Mouse (Mus musculus) ES-CJ7 (cell line): ENCODE measurements around the gene Tmprss7.

Source experiments
- DNase-seq: peaks from one replicate; pipeline ENCODE4 v3.0.0; 2011; ENCODE audit warnings: low read depth, low spot score

Gene Tmprss7

GRCm38 (mm10) chr16:45685295-45685694 lies 8.2 kb downstream of the Tmprss7 start:
- no peak for DNase-seq

GRCm38 (mm10) chr16:45684815-45685214 lies 8.6 kb downstream of the Tmprss7 start:
- DNase-seq, result peak; percentile 21

DNA sequence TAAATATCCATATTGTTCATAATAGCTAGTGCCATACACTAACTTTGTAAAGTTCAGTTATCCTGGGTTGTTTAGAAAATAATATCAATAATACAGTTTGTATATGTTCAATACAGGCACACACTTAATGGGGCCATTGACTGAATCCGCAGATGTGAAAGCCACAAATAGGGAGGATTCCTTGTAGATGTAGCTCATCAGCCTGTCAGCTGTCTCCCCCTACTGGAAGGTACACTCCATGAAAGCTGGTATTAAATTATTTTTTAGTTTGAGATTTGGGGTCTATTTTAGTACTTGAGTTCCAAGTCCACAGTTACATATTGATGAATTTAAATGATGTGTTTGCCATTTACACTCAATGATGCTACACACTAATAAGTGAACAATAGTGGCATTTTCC lies 17.0 kb downstream of the Tmprss7 start:
- peak; percentile 31 for DNase-seq

DNA sequence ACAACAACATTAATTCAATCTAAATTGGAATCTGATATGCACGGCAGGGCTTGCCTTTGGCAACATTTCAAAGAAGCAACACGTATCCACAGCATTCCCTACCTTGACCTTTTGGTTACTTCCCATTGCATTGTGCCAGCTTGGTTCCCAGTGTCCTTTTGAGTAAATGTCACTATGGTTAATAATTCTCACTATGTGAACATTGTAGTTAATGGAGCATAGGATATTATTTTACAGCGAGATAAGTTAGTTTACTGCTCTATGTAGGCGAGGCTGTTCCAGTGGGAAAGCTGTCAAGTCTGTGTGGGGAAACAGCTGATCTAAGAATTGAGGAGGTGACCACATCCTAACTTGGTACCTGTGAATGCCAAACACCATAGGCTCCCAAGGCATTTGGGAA lies 23.5 kb downstream of the Tmprss7 start:
- DNase-seq, result no peak

DNA sequence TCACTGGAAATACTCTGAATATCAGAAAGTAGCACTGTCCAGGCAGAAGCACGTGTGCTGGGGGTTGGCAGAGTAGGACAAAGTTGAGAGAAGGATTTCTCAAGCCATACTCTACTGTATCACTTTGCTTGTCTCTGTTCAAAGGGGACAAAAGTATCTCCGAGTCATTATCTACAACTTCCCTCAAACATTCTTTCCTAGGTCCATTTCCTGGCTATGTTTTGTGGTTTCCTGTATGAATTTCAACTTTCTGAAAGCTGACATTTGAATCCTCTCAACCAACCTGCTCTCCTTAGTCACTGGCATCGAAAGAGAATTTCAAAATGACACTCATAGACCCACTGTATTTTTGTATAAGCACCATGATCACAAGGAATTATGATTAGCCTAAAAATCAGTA lies 25.3 kb downstream of the Tmprss7 start:
- DNase-seq, result no peak

- DNase-seq, result no peak
Observed at GRCm38 (mm10) chr16:45666136-45666535, 27.3 kb downstream of the Tmprss7 start.

GRCm38 (mm10) chr16:45662381-45662780 lies 31.1 kb downstream of the Tmprss7 start:
- DNase-seq, result no peak

DNA sequence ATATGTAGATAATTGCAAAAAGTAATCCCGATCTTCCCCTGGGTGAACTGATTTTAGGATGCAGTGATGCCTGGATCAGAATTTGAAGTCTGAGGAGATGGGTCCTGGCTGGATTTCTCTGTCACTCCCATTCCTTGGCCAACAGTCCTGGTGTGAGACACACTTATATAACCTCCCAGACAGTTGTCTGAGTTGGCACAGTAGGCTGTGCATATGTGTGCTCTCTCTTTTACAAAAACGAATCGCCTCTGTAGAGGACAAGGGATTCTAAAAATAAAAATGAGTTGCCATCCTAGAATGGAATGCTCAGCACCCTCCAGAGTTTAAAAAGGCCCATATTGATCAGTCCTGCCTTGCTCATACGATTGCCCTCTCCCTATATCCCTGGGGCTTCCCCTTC lies 33.9 kb downstream of the Tmprss7 start:
- no peak for DNase-seq

GRCm38 (mm10) chr16:45658248-45658647 lies 35.2 kb downstream of the Tmprss7 start:
- DNase-seq, result no peak

DNA sequence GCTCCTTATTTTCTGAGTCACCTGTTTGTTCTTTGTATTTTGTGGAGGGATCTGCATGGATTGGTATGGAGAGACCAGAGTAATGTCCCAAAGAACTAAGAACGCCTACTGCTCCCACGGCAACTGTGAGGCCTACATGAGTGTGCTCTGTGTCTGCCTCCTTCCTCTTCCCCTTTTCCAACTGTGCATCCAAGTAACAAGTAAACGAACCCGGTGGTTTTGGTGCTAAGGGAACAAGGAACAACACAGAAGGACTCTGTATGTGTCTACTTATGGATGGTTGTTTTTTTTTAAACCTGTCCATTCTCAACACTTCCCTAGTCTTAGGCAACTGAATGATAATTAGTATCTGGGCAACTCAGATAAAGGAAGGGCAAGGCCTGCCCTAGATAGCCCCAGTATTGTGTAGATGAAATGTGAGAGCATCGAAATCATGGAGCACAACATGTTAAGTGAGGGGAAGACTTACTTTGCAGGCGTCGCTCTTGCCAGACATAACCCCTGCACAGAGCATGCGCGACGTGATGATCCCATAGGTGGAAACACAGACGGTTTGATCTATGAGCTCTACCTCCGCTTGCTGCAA lies 35.8 kb downstream of the Tmprss7 start:
- DNase-seq, result no peak

DNA sequence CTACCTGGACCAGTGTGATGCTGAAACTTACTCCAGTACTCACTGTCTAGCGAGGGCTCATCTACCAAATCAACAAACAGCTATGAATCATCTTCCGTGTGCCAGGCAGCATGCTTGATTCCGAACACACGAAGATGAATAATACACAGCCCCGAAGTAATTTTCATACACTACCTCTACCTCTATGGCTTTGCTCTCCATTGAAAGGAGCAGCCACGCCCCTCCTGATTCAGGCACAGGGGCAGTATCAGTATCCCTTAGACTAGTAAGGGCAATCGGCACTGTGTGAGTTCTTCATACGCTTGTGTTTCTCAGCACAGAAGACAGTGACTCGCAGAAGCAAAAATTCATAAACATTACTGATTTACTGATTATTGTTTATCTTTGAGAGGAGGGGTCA lies 39.0 kb downstream of the Tmprss7 start:
- no peak for DNase-seq

GRCm38 (mm10) chr16:45653934-45654332 lies 39.5 kb downstream of the Tmprss7 start, which contains the start of gene BC016579:
TSS of gene BC016579 (minus strand) at chr16:45654068.
- peak; percentile 28 for DNase-seq

DNA sequence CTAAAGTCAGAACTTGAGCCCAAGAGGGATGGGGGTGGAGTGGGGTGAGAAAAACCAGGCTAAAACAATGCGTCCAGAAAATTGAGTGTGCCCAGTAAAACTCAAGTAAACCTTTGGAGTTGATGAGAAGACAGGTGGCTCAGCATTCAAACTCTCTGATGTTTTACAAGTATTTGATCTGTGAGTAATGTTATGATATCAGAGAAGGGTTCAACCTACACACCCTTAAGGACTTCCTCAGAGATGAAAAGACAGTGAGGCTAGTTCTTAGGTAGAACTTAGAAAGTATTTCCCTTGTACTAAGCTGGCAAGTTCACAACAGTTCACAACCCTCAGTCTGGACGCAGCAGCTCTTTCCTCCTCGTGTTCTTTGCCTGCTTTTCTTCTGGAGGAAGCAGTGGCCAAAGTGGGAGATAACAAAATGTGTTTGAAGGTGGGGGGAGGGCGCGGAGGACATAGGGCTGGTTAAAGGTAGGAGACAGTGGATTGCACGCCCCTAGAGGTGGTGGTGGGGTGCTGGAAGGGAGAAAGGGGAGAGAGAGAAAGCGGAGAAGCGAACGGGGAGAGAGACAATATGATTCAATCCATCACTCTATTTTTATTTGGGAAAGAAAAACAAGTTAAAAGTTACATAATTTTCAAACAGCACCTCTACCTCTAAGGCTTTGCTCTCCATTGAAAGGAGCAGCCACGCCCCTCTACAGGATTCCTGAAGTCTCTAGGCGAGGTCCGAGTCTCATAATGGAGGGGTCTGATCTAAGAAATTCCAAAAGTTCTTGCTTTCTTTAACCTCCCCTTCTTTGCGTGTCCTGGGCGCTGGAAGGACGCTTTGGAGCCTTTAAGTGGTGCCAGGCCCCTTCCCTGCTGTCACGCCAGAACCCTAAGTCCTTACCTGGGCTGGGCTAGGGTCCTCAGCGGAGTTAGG lies 40.2 kb downstream of the Tmprss7 start:
- peak; percentile 18 for DNase-seq

DNA sequence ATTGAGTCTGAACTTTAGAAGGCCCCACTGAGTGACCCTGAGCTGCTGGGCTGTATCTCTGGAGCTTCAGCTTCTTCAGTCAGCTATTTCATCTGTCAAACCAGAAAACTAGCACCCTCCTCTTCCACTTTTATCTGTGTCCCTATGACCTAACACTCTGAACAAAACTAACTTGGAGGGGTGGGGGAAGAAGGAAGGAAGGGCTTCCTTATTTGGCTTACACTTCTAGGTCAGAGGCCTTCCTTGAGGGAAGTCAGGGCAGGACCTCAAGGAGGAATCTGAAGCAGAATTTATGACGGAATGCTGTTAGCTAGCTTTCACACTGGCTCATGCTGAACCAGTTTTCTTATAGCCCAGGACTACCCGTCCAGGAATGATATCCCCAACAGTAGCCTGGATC lies 42.0 kb downstream of the Tmprss7 start:
- DNase-seq, result no peak

GRCm38 (mm10) chr16:45644380-45644779 lies 49.1 kb downstream of the Tmprss7 start:
- peak; percentile 3 for DNase-seq

DNA sequence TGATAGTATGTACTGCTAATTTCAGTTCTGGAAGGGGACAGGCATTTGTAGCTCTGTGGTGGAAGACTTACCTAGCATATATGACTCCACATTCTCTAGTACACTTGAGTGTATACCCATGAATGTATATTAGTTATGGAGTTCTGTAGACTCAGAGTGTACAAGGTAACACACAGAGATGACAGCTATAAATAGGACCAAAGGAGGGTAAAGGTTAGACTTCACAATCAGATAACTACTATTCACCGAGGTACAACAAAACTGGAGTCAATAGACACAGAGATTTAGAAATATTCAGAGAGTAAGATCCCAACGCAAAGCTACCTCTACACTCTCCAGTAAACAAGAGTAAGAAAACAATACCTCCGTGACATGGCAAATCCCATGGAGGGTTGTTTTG lies 49.5 kb downstream of the Tmprss7 start:
- no peak for DNase-seq

DNA sequence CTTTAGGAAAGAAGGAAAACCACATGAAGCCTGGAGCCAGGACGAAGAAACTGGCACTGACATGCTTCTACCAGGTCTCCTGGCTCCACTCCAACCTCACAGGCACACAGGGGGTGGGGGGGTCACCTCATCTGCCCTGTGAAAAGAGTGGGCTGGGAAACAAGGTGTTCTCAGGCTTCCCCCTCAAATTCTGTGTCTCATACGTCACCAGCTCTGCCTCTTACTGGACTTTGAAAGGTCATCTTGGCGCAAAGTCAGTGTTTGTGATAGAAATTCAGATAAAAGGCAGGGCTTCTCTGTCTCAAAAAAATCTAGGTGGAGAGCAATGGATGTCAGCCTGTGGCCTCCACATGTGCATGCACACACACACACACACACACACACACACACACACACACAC lies 52.2 kb downstream of the Tmprss7 start:
- DNase-seq, result no peak

- DNase-seq, result no peak
Observed at GRCm38 (mm10) chr16:45640070-45640762, 53.2 kb downstream of the Tmprss7 start.

GRCm38 (mm10) chr16:45635826-45636225 lies 57.6 kb downstream of the Tmprss7 start:
- no peak for DNase-seq

DNA sequence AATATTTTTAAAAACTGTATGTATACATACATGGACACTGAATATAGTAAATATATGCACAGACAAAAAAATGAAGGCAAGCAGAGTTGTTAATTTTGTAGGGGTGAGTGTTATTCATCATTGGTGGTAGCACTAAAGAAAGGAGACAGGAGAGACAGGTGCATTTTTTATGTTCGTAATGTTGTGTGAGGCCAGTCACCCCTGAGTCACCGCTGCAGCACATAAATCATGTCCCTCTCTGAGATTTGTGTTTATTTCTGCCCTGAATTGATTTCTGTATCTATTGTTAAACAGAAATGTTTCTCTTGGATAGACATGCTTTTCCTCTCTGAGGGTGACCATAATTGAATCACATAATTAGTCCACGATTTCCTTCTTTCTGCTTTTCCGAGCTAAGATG lies 61.0 kb downstream of the Tmprss7 start:
- DNase-seq, result no peak

DNA sequence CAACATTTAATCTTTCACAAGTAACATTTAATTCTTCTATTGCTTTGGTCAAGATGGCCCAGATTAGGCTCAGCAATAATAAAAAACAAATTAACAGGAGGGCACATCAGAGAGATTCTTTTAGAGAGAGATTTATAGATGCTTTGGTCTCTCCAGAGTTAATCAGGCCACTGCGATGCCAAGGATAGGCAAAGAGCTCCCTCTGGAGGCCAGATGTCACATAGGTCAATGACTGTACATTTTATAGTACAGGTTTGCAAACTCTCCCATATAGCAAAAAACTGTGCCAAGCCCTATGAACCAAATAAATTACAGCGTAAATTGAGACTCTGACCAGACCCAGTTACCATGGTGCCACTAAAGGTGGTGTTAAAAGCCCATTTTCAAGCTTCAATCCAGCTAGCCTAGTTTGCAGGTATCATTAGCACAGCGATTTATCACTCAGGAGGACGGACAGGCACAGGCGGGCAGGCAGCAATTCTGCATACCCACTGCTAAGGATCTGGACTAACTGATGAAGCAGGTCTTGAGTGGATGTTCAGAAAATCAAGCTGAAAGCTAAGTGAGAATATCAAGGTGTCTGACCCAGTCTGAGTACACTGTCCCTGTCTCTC lies 63.0 kb downstream of the Tmprss7 start:
- peak; percentile 50 for DNase-seq

DNA sequence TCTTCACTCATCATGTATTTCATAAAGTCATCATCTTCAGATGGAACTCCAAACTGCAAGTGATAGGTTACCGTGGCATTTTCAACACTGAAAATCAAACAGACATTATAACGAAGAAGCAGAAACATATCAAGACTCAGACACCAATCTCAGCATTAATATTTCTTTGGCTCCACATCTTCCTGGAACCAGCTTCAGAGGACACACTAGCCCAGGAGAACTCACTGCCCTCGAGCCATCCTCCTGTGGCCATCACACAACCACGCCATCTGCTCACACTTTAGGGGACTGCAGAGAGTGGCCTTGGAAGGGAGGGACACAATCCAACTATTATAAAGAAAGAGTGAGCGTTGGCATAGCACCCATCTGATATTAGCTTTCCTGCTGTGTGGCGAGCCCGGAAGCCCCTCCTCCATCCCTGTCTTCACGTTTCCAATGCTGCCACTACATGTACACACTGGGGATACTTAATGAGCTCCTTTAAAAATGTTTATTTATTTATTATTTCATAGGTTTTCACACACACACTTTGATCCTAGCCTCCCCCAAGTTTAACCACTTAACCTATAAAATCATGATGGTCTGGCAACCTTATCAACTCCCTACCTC lies 63.9 kb downstream of the Tmprss7 start:
- no peak for DNase-seq
